Mouse (Mus musculus) ZHBTc4 (cell line): ENCODE results near the gene P2ry2.
A peak's percentile ranks its signal among the peaks of the same experiment; 100 is the strongest.

Experiments
- DNase-seq: peaks from one replicate; pipeline ENCODE4 v3.0.0-alpha.2; 2011; ENCODE audit warnings: low read depth, low spot score

The P2ry2 gene

DNA sequence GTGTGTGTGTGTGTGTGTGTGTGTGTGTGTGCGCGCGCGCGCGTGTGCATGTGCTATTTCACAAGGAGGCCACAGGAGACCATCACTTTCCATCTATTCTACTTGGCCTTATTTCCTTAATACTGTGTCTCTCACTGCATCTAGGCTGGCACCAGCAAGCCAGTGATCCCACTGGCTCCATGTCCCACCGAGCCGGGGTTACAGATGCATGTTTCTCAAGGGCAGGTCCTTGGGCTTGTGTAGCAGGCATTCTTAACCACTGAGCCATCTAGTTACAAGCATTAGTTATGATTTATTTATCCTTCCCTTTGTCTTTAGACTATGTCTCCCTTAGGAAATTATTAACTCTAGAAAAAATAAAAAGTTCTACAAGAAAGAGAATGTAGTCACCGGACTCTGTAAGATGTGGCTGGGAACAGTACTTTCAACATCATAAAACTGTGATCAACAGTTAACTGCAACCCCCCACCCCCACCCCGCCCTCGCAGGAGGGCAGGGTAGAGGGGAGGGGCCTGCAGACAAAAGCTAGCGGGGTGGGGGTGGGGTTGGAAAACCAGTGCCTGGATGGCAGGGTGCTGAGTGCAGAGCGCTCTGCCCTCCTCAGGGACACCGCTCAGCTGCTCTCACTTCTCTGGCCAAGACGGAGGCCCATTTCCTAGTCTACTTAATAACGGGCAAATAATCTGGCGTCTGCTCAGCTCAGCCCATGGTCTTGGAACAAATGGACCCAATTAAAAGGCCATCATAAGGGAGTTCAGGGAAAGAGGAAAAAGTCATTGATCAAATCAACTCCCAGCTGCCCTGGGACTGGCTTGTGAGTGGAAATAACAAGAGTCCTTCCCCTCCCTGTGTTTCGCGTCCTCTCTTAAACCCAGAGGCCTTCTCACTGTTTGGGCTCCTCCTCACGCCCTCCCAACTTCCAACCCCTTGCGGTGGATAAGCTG, 27.9 kb downstream of the P2ry2 start:
- peak; percentile 68 for DNase-seq

DNA sequence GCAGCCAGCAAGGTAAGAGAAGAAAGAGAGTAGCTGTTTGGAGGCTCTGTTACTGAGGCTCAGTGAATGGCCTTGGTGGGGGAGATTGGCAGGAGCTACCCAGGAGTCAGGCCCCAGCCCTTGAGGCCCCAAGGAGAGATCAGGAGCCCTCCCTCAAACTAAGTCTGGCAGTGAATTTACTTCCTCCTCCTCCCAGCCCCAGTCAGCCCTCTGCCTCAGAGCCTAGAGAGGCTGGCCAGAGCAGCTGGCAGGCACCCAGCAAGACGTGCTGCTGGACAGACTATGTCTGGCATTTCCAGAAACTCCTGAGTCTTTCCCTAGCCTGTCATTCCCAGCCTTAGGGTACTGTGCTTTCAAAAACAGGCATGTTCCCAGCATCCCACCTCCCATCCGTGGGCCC, 33.5 kb downstream of the P2ry2 start:
- no peak for DNase-seq

- DNase-seq, result no peak
Observed at GRCm38 (mm10) chr7:100978171-100978570, 34.5 kb downstream of the P2ry2 start.

DNA sequence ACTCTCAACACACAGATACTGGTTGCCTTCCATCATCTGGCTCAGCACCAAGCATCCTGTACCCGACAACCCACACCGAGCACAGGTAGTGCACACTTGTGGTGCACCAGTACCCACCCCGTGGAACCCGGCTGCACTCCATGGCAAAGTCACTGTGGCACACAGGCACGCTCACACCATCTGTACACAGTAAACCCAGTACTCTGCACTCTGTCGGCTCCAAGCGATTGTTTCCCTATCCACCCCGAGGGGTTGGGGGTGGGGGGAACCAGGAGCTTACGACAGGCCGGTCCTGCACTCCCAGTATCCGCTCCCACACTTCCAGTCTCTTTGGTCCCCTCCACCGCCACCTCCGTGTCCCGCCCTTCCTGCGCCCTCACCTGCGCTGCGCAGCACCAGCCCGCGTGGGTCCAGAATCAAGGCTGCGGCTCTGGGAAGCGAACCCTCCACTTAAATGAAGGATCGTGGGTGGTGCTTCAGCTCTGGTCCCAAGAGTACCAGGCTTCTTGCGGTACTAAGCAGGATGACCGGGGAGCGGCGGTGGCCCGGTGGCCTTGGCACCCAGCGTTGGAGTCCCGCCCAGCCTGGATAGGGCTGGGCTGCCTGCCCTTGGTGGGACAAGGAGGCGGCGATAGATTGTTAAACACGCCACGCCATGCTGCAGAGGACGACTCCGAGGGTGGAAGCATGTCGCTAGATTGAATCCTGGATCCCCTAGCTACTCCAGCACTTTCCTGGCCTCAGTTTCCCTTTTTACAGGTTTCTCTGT, 38.3 kb downstream of the P2ry2 start, which contains the start of gene P2ry6:
TSS of gene P2ry6 (minus strand) at position 515 of the 769 bp plus-strand sequence.
- DNase-seq, result peak; percentile 36

GRCm38 (mm10) chr7:100972875-100973274, 39.8 kb downstream of the P2ry2 start:
- no peak for DNase-seq

DNA sequence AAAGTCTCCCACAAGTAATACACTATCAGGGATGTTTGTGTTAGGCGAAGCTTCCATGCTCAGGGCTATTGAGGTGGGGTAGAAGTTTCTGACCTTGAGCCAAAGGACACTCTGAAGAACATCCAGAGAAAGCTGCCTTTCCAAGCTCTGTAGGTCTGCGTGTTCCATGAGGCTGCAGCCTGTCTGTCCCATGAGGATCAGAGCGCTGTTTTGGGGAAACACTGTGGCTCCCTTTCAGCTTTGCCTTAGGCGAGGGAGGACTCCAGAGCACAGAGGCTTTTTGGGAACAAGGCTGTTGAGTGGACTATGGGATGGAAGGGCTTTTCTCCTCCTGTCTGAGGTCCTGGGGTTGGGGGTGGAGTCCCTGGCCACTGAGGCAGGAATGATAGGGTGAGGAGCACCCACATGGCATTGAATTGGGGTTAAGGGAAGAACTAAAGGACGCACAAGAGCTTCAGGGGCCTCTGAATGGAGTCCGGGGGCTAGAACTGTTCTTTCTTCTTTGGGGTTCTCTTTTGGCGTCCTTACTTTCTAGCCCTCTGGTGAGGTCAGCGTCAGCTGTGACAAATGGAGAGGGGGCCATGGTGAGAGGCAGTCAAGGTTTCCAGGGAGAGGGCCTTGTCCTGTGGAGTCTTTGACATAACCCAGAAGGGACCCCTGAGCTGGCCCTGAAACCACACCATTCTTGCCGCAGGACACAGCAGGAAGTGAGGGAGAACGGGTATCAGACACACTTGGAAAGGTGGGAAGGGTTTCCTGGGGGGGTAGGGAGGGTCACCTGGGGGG, 43.6 kb downstream of the P2ry2 start:
- DNase-seq, result no peak

- no peak for DNase-seq
Observed at GRCm38 (mm10) chr7:100968376-100968775, 44.3 kb downstream of the P2ry2 start.

GRCm38 (mm10) chr7:100967850-100968249, 44.8 kb downstream of the P2ry2 start:
- DNase-seq, result peak; percentile 57

DNA sequence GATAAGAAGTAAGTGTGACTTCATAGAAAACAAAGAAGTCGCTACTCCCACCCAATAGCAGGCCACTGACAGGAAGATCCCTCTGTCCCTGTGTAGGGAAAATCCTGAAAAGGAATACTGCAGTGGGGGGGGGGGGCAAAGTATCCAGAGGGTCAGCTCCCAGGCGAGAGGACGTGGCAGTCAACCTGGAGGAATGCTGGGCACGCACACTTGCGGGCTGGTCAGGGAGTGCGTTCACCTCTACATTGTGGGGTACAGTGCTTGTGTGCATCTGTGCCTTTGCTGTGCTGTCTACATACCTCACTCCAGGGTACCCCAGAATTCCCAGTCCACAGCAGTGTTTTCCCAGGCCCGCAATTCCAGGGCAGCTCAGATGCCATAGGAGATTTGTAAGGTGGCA, 46.7 kb downstream of the P2ry2 start:
- DNase-seq, result no peak

GRCm38 (mm10) chr7:100965079-100965478, 47.6 kb downstream of the P2ry2 start:
- DNase-seq, result peak; percentile 76

DNA sequence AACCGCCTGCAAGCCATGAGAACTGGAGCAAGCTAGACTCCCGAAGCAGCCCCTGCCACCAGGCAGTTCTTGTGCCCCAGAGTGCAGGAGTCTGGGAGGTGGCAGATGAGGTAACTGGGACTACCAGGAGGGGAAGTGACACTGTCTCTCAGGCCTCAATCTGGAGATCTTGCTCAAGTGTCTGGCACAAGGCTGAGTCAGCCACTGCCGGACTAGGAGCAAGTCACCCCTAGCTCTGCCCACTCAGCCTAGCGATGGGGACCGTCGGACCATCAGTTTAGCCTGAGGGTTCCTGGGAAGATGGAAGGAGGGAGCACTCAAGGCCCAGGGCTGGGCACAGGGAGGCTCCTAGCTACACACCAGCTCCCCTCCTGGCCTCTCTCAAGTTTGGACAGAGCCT, 48.4 kb downstream of the P2ry2 start:
- DNase-seq, result no peak

DNA sequence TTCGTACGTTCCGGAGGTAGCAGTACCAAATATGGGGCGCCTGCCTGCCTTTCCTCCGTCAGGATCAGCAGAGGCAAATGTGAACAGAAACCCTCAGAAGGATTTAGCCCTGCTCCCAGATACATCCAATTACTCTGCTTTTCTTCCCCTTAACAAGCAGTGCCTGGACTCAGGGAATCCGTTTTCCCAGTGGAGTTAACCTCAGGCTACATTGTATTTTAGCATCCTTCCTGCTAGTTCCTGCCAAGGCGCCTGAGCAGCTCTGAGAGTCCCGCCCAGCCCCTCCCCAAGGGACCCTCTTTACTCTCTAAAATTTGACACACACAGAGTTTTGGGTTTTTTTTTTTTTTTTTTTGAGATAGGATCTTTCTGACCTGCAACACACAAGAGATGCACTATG, 49.3 kb downstream of the P2ry2 start:
- DNase-seq, result no peak

DNA sequence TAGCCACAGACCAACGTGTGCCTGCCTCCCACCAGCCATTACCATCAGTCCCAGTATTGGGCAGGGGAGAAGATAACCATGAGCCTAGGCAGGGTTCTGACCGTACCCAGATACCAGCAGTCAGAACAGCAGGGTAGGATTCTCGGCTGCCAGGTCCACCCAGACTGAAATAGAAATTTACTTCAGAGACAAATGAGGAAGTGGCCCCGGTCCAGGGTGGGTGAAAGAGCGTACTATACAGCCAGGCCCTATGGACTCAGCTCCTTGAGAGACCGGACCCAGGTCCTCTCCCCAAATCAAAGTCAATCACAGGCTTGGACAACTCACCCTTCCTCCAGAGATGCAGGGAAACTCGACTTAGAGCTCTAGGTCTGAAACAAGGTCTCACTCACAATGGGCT, 51.5 kb downstream of the P2ry2 start:
- no peak for DNase-seq

DNA sequence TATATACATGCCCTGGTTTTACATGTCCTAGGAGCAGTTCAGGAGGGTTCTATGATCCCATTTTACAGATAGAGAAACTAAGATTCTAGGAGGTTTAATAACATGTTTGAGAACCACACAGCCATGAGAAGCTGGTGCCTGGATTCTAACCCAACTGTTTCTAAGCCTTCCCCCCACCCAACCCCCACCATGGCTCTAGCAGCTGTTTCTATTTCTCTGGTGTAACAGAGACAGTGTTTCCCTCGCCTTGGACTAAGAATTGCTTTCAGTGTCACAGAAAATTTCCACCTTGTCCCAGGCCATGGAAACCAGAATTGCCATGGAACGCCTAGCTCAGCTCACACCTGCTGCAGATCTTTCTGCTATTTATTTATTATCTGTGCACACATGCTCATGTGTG, 52.2 kb downstream of the P2ry2 start:
- no peak for DNase-seq

- peak; percentile 83 for DNase-seq
Observed at GRCm38 (mm10) chr7:100958426-100958825, 54.2 kb downstream of the P2ry2 start.

- DNase-seq, result no peak
Observed at GRCm38 (mm10) chr7:100952686-100953085, 60.0 kb downstream of the P2ry2 start.

DNA sequence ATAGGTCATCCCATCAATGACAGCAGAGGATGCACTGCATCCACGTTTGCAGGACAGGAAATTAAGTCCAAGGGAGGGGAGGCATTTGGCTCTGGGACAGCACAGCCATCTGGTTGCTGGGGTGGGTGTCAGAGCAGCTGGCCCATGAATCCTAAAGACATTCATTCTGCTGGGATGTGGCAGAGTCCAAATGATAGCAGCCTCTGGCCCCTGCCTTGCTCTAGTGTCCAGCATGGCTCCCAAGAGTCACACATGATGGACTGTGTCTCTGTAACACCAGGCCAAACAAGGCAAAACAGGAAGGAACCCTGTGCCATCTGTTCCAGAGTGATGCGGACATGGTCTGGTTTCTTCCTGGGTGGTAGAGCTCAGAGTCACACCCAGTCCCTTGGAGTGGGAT, 60.8 kb downstream of the P2ry2 start:
- DNase-seq, result no peak

DNA sequence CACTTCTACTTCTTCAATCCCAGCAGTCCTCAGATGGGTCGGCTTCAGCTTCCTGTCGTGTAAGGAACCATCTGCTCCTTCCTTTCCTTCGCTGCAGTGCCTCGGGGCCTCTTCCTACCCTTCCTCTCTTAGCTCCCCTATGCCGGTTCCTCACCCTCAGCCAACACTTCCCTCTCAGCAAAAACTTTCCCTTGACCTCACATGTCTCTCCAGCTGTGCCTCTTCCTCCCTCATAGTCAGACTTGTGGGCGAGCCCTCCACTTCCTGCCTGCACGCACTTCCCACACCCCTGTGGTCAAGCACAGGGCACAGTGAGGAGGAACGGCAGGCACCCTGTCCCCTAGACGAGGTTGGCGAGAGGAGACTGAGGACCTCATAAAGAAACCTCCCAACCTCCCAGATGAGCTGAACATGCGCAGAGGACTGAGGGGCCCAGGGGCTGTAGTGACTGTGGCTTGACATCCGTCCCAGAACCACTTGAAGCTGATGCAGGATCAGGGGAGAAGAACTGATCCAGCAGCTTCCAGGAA, 62.1 kb downstream of the P2ry2 start:
- DNase-seq, result no peak

DNA sequence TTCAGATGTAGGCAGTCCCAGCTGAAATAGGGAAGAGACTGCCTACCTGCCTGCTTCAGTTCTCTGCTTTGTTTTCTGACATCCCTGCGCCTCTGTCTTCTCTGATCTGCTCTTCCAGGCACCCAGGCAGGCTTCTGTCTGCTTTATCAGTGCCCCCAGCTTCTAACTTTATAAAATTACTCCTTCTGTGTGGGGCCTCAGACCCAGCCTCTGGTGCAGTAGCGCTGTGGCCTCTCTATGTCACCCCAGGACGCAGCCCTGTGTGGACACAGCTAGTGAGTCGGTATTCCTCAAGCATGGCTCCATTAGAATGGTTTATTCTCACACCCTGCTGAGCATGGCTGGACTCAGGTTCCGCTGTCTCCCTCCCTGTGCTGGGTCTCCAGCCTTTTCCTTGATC, 62.6 kb downstream of the P2ry2 start:
- no peak for DNase-seq
